Mouse (Mus musculus) limb, embryonic 11.5 days (tissue): ENCODE measurements around the gene Kcnip1. TPM values are rescaled to one million over a fixed set of nuclear protein-coding genes. Genes with fewer than 3 reads are reported as not detected.
A peak's percentile ranks its signal among the peaks of the same experiment; 100 is the strongest.

Experiments
- ATAC-seq: fragments of 200-750 bp; cut with Nextera tagmentation; 2 replicates; pipeline ENCODE4 v1.8.0; 2017; ENCODE audit warnings: low read depth; ENCODE audit not compliant: insufficient number of reproducible peaks, low FRiP score, low TSS enrichment
- DNase-seq: peaks from one replicate; pipeline ENCODE4 v3.0.0-alpha.2; 2015; ENCODE audit warnings: low spot score
- H3K27ac ChIP-seq: fragments of 300-500 bp; sonication (generic); replicated peaks from 2 replicates; pipeline ENCODE4 v1.5.1; 2014; ENCODE audit warnings: low read depth, mild to moderate bottlenecking, low read length
- H3K27me3 ChIP-seq: fragments of 300-500 bp; sonication (generic); 2 replicates; pipeline ENCODE4 v1.6.1; 2014; ENCODE audit warnings: mild to moderate bottlenecking, low read length, mixed read lengths; ENCODE audit not compliant: control insufficient read depth, insufficient read depth
- H3K36me3 ChIP-seq: fragments of 300-500 bp; sonication (generic); 2 replicates; pipeline ENCODE4 v1.6.1; 2014; ENCODE audit warnings: mild to moderate bottlenecking, low read length, moderate library complexity, mixed read lengths; ENCODE audit not compliant: control insufficient read depth, insufficient read depth
- H3K4me1 ChIP-seq: fragments of 300-500 bp; sonication (generic); 2 replicates; pipeline ENCODE4 v1.6.1; 2014; ENCODE audit warnings: low read length, mixed read lengths; ENCODE audit not compliant: control insufficient read depth, insufficient read depth
- H3K4me2 ChIP-seq: fragments of 300-500 bp; sonication (generic); 2 replicates; pipeline ENCODE4 v1.6.1; 2014; ENCODE audit warnings: low read depth, mild to moderate bottlenecking, moderate library complexity; ENCODE audit not compliant: severe bottlenecking
- H3K4me3 ChIP-seq: fragments of 300-500 bp; sonication (generic); 2 replicates; pipeline ENCODE4 v1.5.1; 2014; ENCODE audit warnings: low read depth, low read length
- H3K9ac ChIP-seq: fragments of 300-500 bp; sonication (generic); 2 replicates; pipeline ENCODE4 v1.6.1; 2014; ENCODE audit warnings: mild to moderate bottlenecking, low read length
- H3K9me3 ChIP-seq: fragments of 300-500 bp; sonication (generic); 2 replicates; pipeline ENCODE4 v1.6.1; 2016; ENCODE audit warnings: low read length; ENCODE audit not compliant: control insufficient read depth
- WGBS: fragments of 180-500 bp; shearing (Covaris S2); extraction: QIAGEN DNeasy Blood & Tissue Kit; methylation state at CpG from one replicate; pipeline ENCODE4 v1.1.7; 2014; 5-methylcytosine and 5-hydroxymethylcytosine counted together
- polyA plus RNA-seq: library from polyadenylated mRNA; unstranded; fragments of >200 nt; fragmentation: Nextera tagmentation; extraction: Ambion mirVana; gene quantifications from 2 replicates; pipeline ENCODE4 v1.2.1, GENCODE M21; 2014

Kcnip1 gene
- polyA plus RNA-seq, 1 experiment from 2014 or later: 0.80 TPM

DNA sequence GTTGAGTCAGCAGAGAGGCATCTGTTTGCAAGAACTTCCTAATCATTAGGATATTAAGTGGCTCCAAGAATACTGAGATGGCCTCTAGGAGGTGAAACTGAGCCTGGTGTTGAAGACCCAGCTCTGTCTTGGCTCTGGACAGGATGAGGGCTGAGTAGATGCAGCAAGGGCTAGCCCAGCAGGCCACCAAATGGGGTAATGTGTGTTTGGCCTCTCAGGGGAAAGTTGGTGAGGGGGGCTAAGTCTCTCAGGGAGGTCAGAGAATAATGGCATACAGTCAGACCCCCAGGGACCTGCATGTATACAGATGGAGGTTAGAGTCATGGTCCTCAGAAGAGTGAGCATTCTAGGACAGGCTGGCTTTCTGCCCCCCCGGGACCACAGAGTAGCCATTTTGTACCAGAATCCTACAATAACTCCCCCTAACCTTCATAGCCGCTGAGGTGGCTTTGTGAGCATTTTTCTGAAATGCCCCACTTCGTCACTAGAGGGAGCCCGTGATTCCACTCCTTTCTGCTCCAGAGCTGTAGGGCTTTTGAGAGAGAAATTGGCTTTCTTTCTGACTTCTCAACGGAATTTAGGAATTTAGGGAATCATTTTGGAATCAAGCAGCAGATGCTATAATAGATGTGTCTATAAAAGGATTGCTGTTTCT, 9.1 kb upstream of the Kcnip1 start:
- H3K27me3 ChIP-seq: no peaks in the 10 kb centered on the region
- 8% methylated on average over 5 of the region's 5 CpGs for WGBS
- DNase-seq: peak; percentile 73
- no peak overlapping the region for H3K9ac ChIP-seq
- H3K4me2 ChIP-seq: no peak overlapping the region
- no peaks in the 10 kb centered on the region for H3K36me3 ChIP-seq
- H3K4me3 ChIP-seq: no peak overlapping the region
- H3K9me3 ChIP-seq: no peaks in the 10 kb centered on the region
- H3K27ac ChIP-seq: no peak overlapping the region
- no peak for ATAC-seq
- H3K4me1 ChIP-seq: no peaks in the 10 kb centered on the region

DNA sequence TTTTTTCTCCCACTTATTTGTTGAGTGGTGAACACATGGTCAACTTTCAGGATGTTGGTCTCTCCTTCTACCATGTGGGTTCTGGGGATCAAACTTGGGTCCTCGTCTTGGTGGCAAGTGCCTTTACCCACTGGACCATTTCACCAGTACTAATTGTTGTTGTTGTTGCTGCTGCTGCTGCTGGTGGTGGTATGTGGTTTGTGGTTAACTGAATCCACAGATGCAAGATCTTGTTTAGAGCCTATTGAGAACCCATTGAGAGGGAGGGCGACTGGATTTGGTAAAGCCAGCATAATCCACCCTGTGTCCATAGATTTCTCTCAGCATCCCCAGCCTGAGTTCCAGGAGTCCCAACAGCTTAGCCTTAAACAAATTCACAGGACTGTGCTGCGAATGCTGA, 7.5 kb upstream of the Kcnip1 start:
- WGBS: 83% methylated on average over 3 of the region's 3 CpGs
- H3K4me1 ChIP-seq: no peaks in the 10 kb centered on the region
- DNase-seq (no peak), ATAC-seq (no peak)
- no peaks in the 10 kb centered on the region for H3K9me3 ChIP-seq
- H3K9ac ChIP-seq: no peak overlapping the region
- H3K27ac ChIP-seq: no peak overlapping the region
- no peaks in the 10 kb centered on the region for H3K36me3 ChIP-seq
- H3K4me3 ChIP-seq: no peak overlapping the region
- no peaks in the 10 kb centered on the region for H3K27me3 ChIP-seq
- H3K4me2 ChIP-seq: no peak overlapping the region

GRCm38 (mm10) chr11:33998244-33998643, 5.3 kb upstream of the Kcnip1 start:
- no peak overlapping the region for H3K9ac ChIP-seq
- no peak overlapping the region for H3K4me3 ChIP-seq
- 62% methylated on average over 10 of the region's 10 CpGs for WGBS
- H3K36me3 ChIP-seq: no peaks in the 10 kb centered on the region
- 0 out of 2 replicates have a peak, but pooled peaks cover 2% of the 10 kb centered on the region for H3K4me1 ChIP-seq
- DNase-seq (no peak), ATAC-seq (no peak)
- H3K27ac ChIP-seq: no peak overlapping the region
- no peak overlapping the region for H3K4me2 ChIP-seq
- H3K9me3 ChIP-seq: no peaks in the 10 kb centered on the region
- no peaks in the 10 kb centered on the region for H3K27me3 ChIP-seq

- Histone ChIP-seq H3K9ac (no peak overlapping the region), H3K4me1 (0 out of 2 replicates have a peak, but pooled peaks cover 3% of the 10 kb centered on the region), H3K4me3 (no peak overlapping the region), H3K27ac (no peak overlapping the region), H3K9me3 (no peaks in the 10 kb centered on the region), H3K36me3 (no peaks in the 10 kb centered on the region), H3K27me3 (no peaks in the 10 kb centered on the region), H3K4me2 (no peak overlapping the region)
- ATAC-seq (no peak), DNase-seq (no peak)
- WGBS: 60% methylated on average over 5 of the region's 5 CpGs
These were observed 544 bp upstream of the Kcnip1 start for GRCm38 (mm10) chr11:33993496-33993895.

DNA sequence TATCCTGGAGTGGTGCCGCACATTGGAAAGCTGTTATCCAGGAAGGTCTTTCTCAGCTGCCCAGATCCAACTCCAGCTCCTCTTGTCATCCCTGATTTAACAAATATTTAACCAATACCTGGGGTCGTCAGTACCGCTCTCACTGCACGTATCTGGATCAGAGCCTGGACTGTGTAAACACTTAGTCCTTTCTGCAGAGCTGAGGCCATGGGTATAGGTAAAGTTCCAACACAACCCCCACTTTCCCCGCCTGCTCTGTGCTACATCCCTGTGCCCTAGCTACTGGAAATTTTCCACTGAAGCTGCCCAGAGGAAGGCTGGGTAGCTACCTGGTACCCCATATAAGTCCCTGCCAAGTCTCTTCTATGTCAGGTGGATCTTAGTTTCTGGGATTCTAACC, 3.0 kb downstream of the Kcnip1 start:
- no peak overlapping the region for H3K4me2 ChIP-seq
- ATAC-seq (no peak), DNase-seq (no peak)
- no peaks in the 10 kb centered on the region for H3K27me3 ChIP-seq
- no peaks in the 10 kb centered on the region for H3K9me3 ChIP-seq
- H3K36me3 ChIP-seq: no peaks in the 10 kb centered on the region
- H3K27ac ChIP-seq: no peak overlapping the region
- no peak overlapping the region for H3K9ac ChIP-seq
- 84% methylated on average over 5 of the region's 5 CpGs for WGBS
- H3K4me1 ChIP-seq: 0 out of 2 replicates have a peak, but pooled peaks cover 3% of the 10 kb centered on the region
- H3K4me3 ChIP-seq: no peak overlapping the region

- ATAC-seq: no peak
- 88% methylated on average over 2 of the region's 2 CpGs for WGBS
- Histone ChIP-seq H3K4me3 (no peak overlapping the region), H3K4me2 (no peak overlapping the region), H3K27ac (no peak overlapping the region), H3K27me3 (no peaks in the 10 kb centered on the region), H3K36me3 (no peaks in the 10 kb centered on the region), H3K9ac (no peak overlapping the region), H3K9me3 (no peaks in the 10 kb centered on the region), H3K4me1 (no peaks in the 10 kb centered on the region)
- DNase-seq: no peak
These were observed 6.4 kb downstream of the Kcnip1 start for GRCm38 (mm10) chr11:33986525-33986924.

DNA sequence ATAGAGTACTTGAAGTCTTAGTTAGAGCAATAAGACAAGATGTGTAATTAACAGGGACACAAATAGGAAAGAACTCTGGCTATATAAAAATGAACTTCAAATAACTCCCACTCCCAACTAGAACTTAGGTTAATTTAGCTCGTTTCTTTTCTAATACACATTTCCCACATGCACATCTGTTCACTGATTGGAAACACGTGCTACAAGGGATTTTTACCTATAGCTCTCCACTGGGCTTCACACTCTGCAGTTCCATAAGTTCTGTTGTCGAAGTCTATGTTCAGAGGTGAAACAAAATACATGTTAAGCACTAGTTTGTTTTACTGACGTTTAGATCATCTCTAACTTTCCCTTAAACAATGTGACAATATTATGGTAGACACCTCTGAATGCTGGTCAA, 12.8 kb downstream of the Kcnip1 start:
- no peaks in the 10 kb centered on the region for H3K36me3 ChIP-seq
- H3K9ac ChIP-seq: no peak overlapping the region
- no peak overlapping the region for H3K4me3 ChIP-seq
- no peaks in the 10 kb centered on the region for H3K9me3 ChIP-seq
- H3K4me2 ChIP-seq: no peak overlapping the region
- peak; percentile 40 for DNase-seq
- no peaks in the 10 kb centered on the region for H3K27me3 ChIP-seq
- 24% methylated on average over 4 of the region's 4 CpGs for WGBS
- H3K4me1 ChIP-seq: 0 out of 2 replicates have a peak, but pooled peaks cover 2% of the 10 kb centered on the region
- no peak overlapping the region for H3K27ac ChIP-seq
- ATAC-seq: no peak

DNA sequence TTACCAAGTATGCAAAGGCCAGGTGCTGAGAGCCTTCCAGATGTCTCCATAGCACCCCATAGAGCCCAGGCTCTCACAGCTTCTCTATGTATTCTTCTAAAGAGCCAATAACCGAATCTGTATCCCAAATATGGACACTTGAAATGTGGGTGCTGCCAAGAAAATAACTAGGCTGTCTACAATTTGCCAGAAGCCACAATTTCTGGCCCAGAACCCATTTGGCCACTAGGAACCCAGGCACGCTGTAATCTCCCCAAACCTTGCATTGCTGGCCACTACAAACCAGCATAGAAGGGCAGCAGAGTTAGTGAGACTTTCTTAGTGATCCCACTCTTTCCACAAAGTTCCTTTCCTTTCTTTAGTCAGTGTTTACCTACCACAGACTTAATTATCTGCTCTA, 17.8 kb downstream of the Kcnip1 start:
- H3K27me3 ChIP-seq: no peaks in the 10 kb centered on the region
- H3K36me3 ChIP-seq: no peaks in the 10 kb centered on the region
- DNase-seq: no peak
- H3K4me2 ChIP-seq: no peak overlapping the region
- WGBS: 91% methylated on average over 2 of the region's 2 CpGs
- H3K9me3 ChIP-seq: no peaks in the 10 kb centered on the region
- H3K9ac ChIP-seq: no peak overlapping the region
- H3K27ac ChIP-seq: no peak overlapping the region
- H3K4me1 ChIP-seq: no peaks in the 10 kb centered on the region
- H3K4me3 ChIP-seq: no peak overlapping the region
- ATAC-seq: no peak
